ENCODE assay signal across 28 mouse cellular contexts in the genomic region with DNA sequence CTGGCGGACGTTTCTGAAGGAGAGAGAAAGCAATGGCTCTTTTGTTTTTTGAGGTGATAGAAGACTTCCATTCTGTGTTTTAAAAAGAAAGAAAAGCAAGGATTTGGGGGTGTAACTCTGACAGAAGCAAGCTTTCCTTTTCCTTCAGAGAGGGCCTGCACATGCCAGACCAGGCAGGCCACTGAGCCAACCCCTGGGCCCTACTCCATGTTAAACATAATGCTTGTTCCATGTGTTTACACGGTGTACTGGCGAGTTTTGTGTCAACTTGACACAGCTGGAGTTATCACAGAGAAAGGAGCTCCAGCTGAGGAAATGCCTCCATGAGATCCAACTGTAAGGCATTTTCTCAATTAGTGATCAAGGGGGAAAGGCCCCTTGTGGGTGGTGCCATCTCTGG. TPM values are rescaled to one million over a fixed set of nuclear protein-coding genes. Genes with fewer than 3 reads are reported as not detected.
"Had no signal": no experiment of that assay in that cellular context is flagged by ENCODE, and none has a peak within 500 bp of the region (broad histone marks: within the 10 kb centered on the region; RNA-seq: fewer than 3 reads in every experiment).

No protein-coding gene starts in this region.

- DNase-seq: forebrain, postnatal 0 days; gastrocnemius, postnatal 14 days; gastrocnemius, postnatal 36 days; heart, adult 2 months; heart, postnatal 10 days; kidney, adult 11 months; kidney, adult 2 months; kidney, adult 9 months; kidney, postnatal 14 days; kidney, postnatal 36 days; liver; liver, embryonic 13.5 days had no signal

- ATAC-seq: forebrain, postnatal 0 days; hindbrain, postnatal 0 days; intestine, embryonic 16.5 days had no signal

- H3K9ac ChIP-seq: forebrain, postnatal 0 days; hindbrain, embryonic 13.5 days; hindbrain, embryonic 15.5 days; kidney, embryonic 15.5 days; limb, embryonic 12.5 days; liver, embryonic 13.5 days; liver, embryonic 15.5 days had no signal

- H3K4me1 ChIP-seq: hindbrain, embryonic 15.5 days had no signal

- H3K9me3 ChIP-seq: hindbrain, embryonic 13.5 days; hindbrain, embryonic 15.5 days; kidney, embryonic 15.5 days; limb, embryonic 10.5 days; limb, embryonic 12.5 days; liver, embryonic 13.5 days; liver, embryonic 15.5 days had no signal

- H3K27me3 ChIP-seq: hindbrain, embryonic 13.5 days; hindbrain, embryonic 15.5 days; kidney, embryonic 15.5 days; limb, embryonic 12.5 days; liver, embryonic 13.5 days; liver, embryonic 15.5 days had no signal

- H3K27ac ChIP-seq: heart, adult 2 months; hindbrain, embryonic 13.5 days; hindbrain, embryonic 15.5 days; hindbrain, postnatal 0 days; kidney, embryonic 15.5 days; kidney, postnatal 0 days; left cerebral cortex, adult 2 months; limb, embryonic 10.5 days; limb, embryonic 12.5 days; liver, embryonic 13.5 days; liver, embryonic 15.5 days had no signal

- H3K4me3 ChIP-seq: heart, adult 2 months; hindbrain, embryonic 13.5 days; hindbrain, embryonic 15.5 days; kidney, embryonic 15.5 days; left cerebral cortex, adult 2 months; limb, embryonic 10.5 days; limb, embryonic 12.5 days; liver, embryonic 13.5 days; liver, embryonic 15.5 days had no signal

- H3K4me2 ChIP-seq: hindbrain, embryonic 13.5 days; hindbrain, embryonic 15.5 days; kidney, embryonic 15.5 days; limb, embryonic 12.5 days; liver, embryonic 13.5 days; liver, embryonic 15.5 days had no signal

RNA-seq across cellular contexts. Expression of gene Gm5678, which starts 39.6 kb away (rescaled TPM):
- total RNA-seq: forebrain, postnatal 0 days; hematopoietic stem cell, adult 5-6 weeks; hindbrain, postnatal 0 days had no signal
- polyA plus RNA-seq: forebrain, postnatal 0 days; gonadal fat pad, adult 2 months; heart, adult 2 months; heart, embryonic 16.5 days; hindbrain, embryonic 11.5 days; hindbrain, embryonic 13.5 days; hindbrain, embryonic 15.5 days; hindbrain, postnatal 0 days; intestine, embryonic 16.5 days; kidney, adult 2 months; kidney, embryonic 15.5 days; kidney, postnatal 0 days; large intestine, adult 2 months; limb, embryonic 10.5 days; limb, embryonic 12.5 days; limb, embryonic 14.5 days; liver, embryonic 13.5 days; liver, embryonic 15.5 days had no signal
